Mouse (Mus musculus): ENCODE data around the gene Kcnb1.

The Kcnb1 gene

GRCm38 (mm10) chr2:167062965-167063880 is 126.7 kb downstream of the Kcnb1 start, which contains the start of gene Znfx1:
Znfx1 (minus strand) TSS chr2:167063015.
- no peaks in the 10 kb centered on the region for H3K27me3 ChIP-seq (ENCODE audit: control insufficient read depth, insufficient read depth, low read length, poor library complexity, severe bottlenecking)

GRCm38 (mm10) chr2:167062497-167062911 is 127.5 kb downstream of the Kcnb1 start:
- no peaks in the 10 kb centered on the region for H3K27me3 ChIP-seq (ENCODE audit: control insufficient read depth, insufficient read depth, low read length, poor library complexity, severe bottlenecking)

More at GRCm38 (mm10) chr2:167062965-167063880, 126.7 kb downstream of the Kcnb1 start, which contains the start of gene Znfx1:
- H3K36me3 ChIP-seq (ENCODE audit: control insufficient read depth, insufficient read depth, low read length, poor library complexity, severe bottlenecking) = peaks cover 10% of the 10 kb centered on the region
- peak; percentile 97 for DNase-seq (ENCODE audit: low read depth, low spot score)

GRCm38 (mm10) chr2:167061381-167062034 is 128.4 kb downstream of the Kcnb1 start:
- H3K36me3 ChIP-seq (ENCODE audit: control insufficient read depth, insufficient read depth, low read length, poor library complexity, severe bottlenecking) = peaks cover 14% of the 10 kb centered on the region
- DNase-seq (ENCODE audit: low read depth, low spot score) = no peak
- H3K27me3 ChIP-seq (ENCODE audit: control insufficient read depth, insufficient read depth, low read length, poor library complexity, severe bottlenecking) = no peaks in the 10 kb centered on the region

More at GRCm38 (mm10) chr2:167062497-167062911, 127.5 kb downstream of the Kcnb1 start:
- peak; percentile 97 for DNase-seq (ENCODE audit: low read depth, low spot score)
- H3K36me3 ChIP-seq (ENCODE audit: control insufficient read depth, insufficient read depth, low read length, poor library complexity, severe bottlenecking) = peaks cover 13% of the 10 kb centered on the region

GRCm38 (mm10) chr2:167060761-167061160 is 129.2 kb downstream of the Kcnb1 start:
- H3K27me3 ChIP-seq (ENCODE audit: control insufficient read depth, insufficient read depth, low read length, poor library complexity, severe bottlenecking) = no peaks in the 10 kb centered on the region

GRCm38 (mm10) chr2:167060360-167060759 is 129.6 kb downstream of the Kcnb1 start:
- H3K36me3 ChIP-seq (ENCODE audit: control insufficient read depth, insufficient read depth, low read length, poor library complexity, severe bottlenecking) = peaks cover 13% of the 10 kb centered on the region
- H3K27me3 ChIP-seq (ENCODE audit: control insufficient read depth, insufficient read depth, low read length, poor library complexity, severe bottlenecking) = no peaks in the 10 kb centered on the region
- DNase-seq (ENCODE audit: low read depth, low spot score) = no peak

More at GRCm38 (mm10) chr2:167060761-167061160, 129.2 kb downstream of the Kcnb1 start:
- no peak for DNase-seq (ENCODE audit: low read depth, low spot score)
- peaks cover 13% of the 10 kb centered on the region for H3K36me3 ChIP-seq (ENCODE audit: control insufficient read depth, insufficient read depth, low read length, poor library complexity, severe bottlenecking)

GRCm38 (mm10) chr2:167059960-167060359 is 130.0 kb downstream of the Kcnb1 start:
- Histone ChIP-seq H3K36me3 (ENCODE audit: control insufficient read depth, insufficient read depth, low read length, poor library complexity, severe bottlenecking) (peaks cover 13% of the 10 kb centered on the region), H3K27me3 (ENCODE audit: control insufficient read depth, insufficient read depth, low read length, poor library complexity, severe bottlenecking) (no peaks in the 10 kb centered on the region)
- no peak for DNase-seq (ENCODE audit: low read depth, low spot score)

- Histone ChIP-seq H3K27me3 (ENCODE audit: control insufficient read depth, insufficient read depth, low read length, poor library complexity, severe bottlenecking) (no peaks in the 10 kb centered on the region), H3K36me3 (ENCODE audit: control insufficient read depth, insufficient read depth, low read length, poor library complexity, severe bottlenecking) (peaks cover 15% of the 10 kb centered on the region)
- DNase-seq (ENCODE audit: low read depth, low spot score) = no peak
Observed at GRCm38 (mm10) chr2:167059536-167059935, 130.4 kb downstream of the Kcnb1 start.

- Histone ChIP-seq H3K36me3 (ENCODE audit: control insufficient read depth, insufficient read depth, low read length, poor library complexity, severe bottlenecking) (peaks cover 17% of the 10 kb centered on the region), H3K27me3 (ENCODE audit: control insufficient read depth, insufficient read depth, low read length, poor library complexity, severe bottlenecking) (no peaks in the 10 kb centered on the region)
- DNase-seq (ENCODE audit: low read depth, low spot score) = no peak
Observed at GRCm38 (mm10) chr2:167058814-167059387, 131.1 kb downstream of the Kcnb1 start.

- DNase-seq (ENCODE audit: low read depth, low spot score) = no peak
- no peaks in the 10 kb centered on the region for H3K27me3 ChIP-seq (ENCODE audit: control insufficient read depth, insufficient read depth, low read length, poor library complexity, severe bottlenecking)
- peaks cover 19% of the 10 kb centered on the region for H3K36me3 ChIP-seq (ENCODE audit: control insufficient read depth, insufficient read depth, low read length, poor library complexity, severe bottlenecking)
Observed at GRCm38 (mm10) chr2:167058201-167058600, 131.8 kb downstream of the Kcnb1 start.

GRCm38 (mm10) chr2:167056942-167057323 is 133.0 kb downstream of the Kcnb1 start:
- Histone ChIP-seq H3K27me3 (ENCODE audit: control insufficient read depth, insufficient read depth, low read length, poor library complexity, severe bottlenecking) (no peaks in the 10 kb centered on the region), H3K36me3 (ENCODE audit: control insufficient read depth, insufficient read depth, low read length, poor library complexity, severe bottlenecking) (peaks cover 19% of the 10 kb centered on the region)
- no peak for DNase-seq (ENCODE audit: low read depth, low spot score)

GRCm38 (mm10) chr2:167056210-167056941 is 133.6 kb downstream of the Kcnb1 start:
- no peaks in the 10 kb centered on the region for H3K27me3 ChIP-seq (ENCODE audit: control insufficient read depth, insufficient read depth, low read length, poor library complexity, severe bottlenecking)
- DNase-seq (ENCODE audit: low read depth, low spot score) = no peak
- peaks cover 19% of the 10 kb centered on the region for H3K36me3 ChIP-seq (ENCODE audit: control insufficient read depth, insufficient read depth, low read length, poor library complexity, severe bottlenecking)

- no peak for DNase-seq (ENCODE audit: low read depth, low spot score)
- peaks cover 19% of the 10 kb centered on the region for H3K36me3 ChIP-seq (ENCODE audit: control insufficient read depth, insufficient read depth, low read length, poor library complexity, severe bottlenecking)
Observed at GRCm38 (mm10) chr2:167055386-167055785, 134.6 kb downstream of the Kcnb1 start.

GRCm38 (mm10) chr2:167053127-167053844 is 136.7 kb downstream of the Kcnb1 start:
- H3K36me3 ChIP-seq (ENCODE audit: control insufficient read depth, insufficient read depth, low read length, poor library complexity, severe bottlenecking) = peaks cover 17% of the 10 kb centered on the region
- no peak for DNase-seq (ENCODE audit: low read depth, low spot score)
- H3K27me3 ChIP-seq (ENCODE audit: control insufficient read depth, insufficient read depth, low read length, poor library complexity, severe bottlenecking) = no peaks in the 10 kb centered on the region

More at GRCm38 (mm10) chr2:167055386-167055785, 134.6 kb downstream of the Kcnb1 start:
- H3K27me3 ChIP-seq (ENCODE audit: control insufficient read depth, insufficient read depth, low read length, poor library complexity, severe bottlenecking) = no peaks in the 10 kb centered on the region
